Mouse (Mus musculus) heart, embryonic 14.5 days (tissue): ENCODE measurements at regions not wholly inside any gene's neighbourhood (a gene's known extent, or its start where the extent isn't known, plus 50 kb on each side); places are given as distances from the start of the nearest gene placed in this dataset.

Experiments used
- ATAC-seq: fragments of 200-750 bp; cut with Nextera tagmentation; 2 replicates; pipeline ENCODE4 v1.8.0; 2017; ENCODE audit warnings: low read depth, moderate TSS enrichment; ENCODE audit not compliant: insufficient number of reproducible peaks, insufficient read depth, low FRiP score
- H3K27ac ChIP-seq, 2 experiments: fragments of 200-500 bp in 1 of 2; fragments of 300-500 bp in 1 of 2; sonication (generic) in 1 of 2; replicated peaks in 1 of 2; 2 replicates each; pipeline ENCODE4 v1.5.1; 2012 to 2014; ENCODE audit warnings: low read depth in 2 of 2, low read length in 2 of 2, control low read depth in 1 of 2, mild to moderate bottlenecking in 1 of 2, mixed read lengths in 1 of 2; ENCODE audit not compliant: control insufficient read depth in 1 of 2, insufficient read depth in 1 of 2
- H3K27me3 ChIP-seq: fragments of 300-500 bp; sonication (generic); 2 replicates; pipeline ENCODE4 v1.6.1; 2014; ENCODE audit warnings: mild to moderate bottlenecking, low read length, control low read depth; ENCODE audit not compliant: control insufficient read depth, insufficient read depth
- H3K36me3 ChIP-seq: fragments of 300-500 bp; sonication (generic); 2 replicates; pipeline ENCODE4 v1.6.1; 2014; ENCODE audit warnings: mild to moderate bottlenecking, control low read depth, low read length, mixed read lengths; ENCODE audit not compliant: control insufficient read depth, insufficient read depth
- H3K4me1 ChIP-seq, 2 experiments: fragments of 200-500 bp in 1 of 2; fragments of 300-500 bp in 1 of 2; sonication (generic) in 1 of 2; 2 replicates each; pipeline ENCODE4 v1.6.1; 2012 to 2014; ENCODE audit warnings: low read length in 2 of 2, control low read depth in 1 of 2, mixed read lengths in 1 of 2; ENCODE audit not compliant: control insufficient read depth in 2 of 2, insufficient read depth in 2 of 2
- H3K4me2 ChIP-seq: fragments of 300-500 bp; sonication (generic); 2 replicates; pipeline ENCODE4 v1.6.1; 2014; ENCODE audit warnings: mild to moderate bottlenecking, low read length
- H3K4me3 ChIP-seq, 2 experiments: fragments of 200-500 bp in 1 of 2; fragments of 300-500 bp in 1 of 2; sonication (generic) in 1 of 2; 2 replicates each; pipeline ENCODE4 v1.5.1; 2012 to 2014; ENCODE audit warnings: low read length in 2 of 2, mild to moderate bottlenecking in 2 of 2, control low read depth in 1 of 2, low read depth in 1 of 2, moderate library complexity in 1 of 2; ENCODE audit not compliant: control insufficient read depth in 1 of 2, insufficient read depth in 1 of 2
- H3K9ac ChIP-seq: fragments of 300-500 bp; sonication (generic); 2 replicates; pipeline ENCODE4 v1.6.1; 2014; ENCODE audit warnings: mild to moderate bottlenecking, low read length
- H3K9me3 ChIP-seq: fragments of 300-500 bp; sonication (generic); 2 replicates; pipeline ENCODE4 v1.6.1; 2016; ENCODE audit warnings: low read length, control low read depth; ENCODE audit not compliant: control insufficient read depth
- WGBS: fragments of 180-500 bp; shearing (Covaris S2); extraction: QIAGEN DNeasy Blood & Tissue Kit; methylation state at CpG from one replicate; pipeline ENCODE4 v1.1.7; 2014; 5-methylcytosine and 5-hydroxymethylcytosine counted together

DNA sequence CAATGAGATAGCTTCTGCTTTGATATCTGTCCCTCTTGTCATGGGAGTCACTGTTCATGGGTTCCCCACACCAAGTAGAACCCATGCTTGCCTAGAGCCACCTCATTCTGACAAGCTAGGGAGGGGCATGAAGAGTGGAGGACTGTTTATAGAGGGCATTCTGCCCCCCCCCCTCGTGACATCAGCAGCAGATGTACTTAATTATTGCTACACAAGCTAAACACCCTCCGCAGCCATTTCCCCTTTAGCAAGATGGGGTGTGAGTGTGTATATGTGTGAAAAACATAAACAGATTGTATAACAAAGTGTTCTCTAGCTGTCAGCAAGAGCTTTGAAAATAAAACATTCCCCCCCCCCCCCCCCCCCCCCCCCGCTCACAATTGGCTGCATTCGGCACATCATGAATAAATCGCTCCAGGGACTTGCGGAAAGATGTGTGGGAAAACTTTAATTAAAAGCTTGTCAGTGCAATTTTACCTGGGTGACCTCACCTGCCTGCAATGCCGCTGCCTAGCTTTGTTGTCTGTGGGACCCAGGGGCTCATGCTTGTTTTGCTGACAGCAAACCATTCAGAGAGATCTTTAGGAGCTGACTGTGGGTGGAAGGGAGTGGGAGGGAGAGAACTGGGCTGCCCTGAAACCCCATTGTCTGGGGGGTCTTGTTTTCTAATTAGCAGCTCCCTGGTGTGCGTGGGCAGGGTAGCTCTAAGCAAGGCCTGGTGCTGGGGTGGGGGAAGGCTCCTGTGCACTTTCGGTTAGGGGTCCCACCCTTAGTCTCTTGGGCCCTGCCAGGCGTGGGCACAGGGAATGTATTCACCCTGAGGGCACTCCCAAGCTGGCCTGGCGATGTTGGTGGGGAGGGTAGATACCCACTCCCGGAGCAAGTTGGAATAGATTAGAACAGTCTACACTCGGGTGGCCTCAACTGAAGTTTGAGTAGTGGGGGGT lies 63.4 kb downstream of the Irx2 start:
- 75% methylated on average over 12 of the region's 13 CpGs for WGBS
- Histone ChIP-seq H3K4me1 (no peaks in the 10 kb centered on the region; a peak in 1 of 4 replicates), H3K4me2 (no peak overlapping the region), H3K9me3 (no peaks in the 10 kb centered on the region), H3K9ac (no peak overlapping the region), H3K27ac (no peak overlapping the region), H3K27me3 (no peaks in the 10 kb centered on the region), H3K4me3 (no peak overlapping the region), H3K36me3 (no peaks in the 10 kb centered on the region)
- no peak for ATAC-seq

GRCm38 (mm10) chr13:72707469-72707868 lies 78.8 kb downstream of the Irx2 start:
- no peak for ATAC-seq

DNA sequence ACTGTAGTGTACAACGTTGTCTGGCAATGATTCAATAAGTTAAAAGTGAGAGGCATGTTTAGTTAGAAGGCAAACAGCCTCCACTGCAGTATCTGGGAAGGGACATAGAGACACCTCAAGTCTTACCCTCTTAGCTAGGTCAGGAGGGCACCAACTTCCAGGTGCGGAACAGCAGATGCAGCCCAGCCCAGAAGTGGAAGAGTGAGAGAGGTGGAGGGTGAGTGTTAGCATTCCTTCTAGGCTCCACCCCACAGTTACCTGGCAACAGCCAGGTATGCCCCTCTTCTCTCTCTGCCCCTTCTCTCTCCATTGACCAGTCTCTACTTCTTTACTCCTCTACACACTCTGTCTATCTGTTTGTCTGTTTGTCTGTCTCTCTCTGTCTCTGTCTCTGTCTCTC lies 80.1 kb downstream of the Irx2 start:
- H3K9me3 ChIP-seq, result no peaks in the 10 kb centered on the region
- ATAC-seq, result no peak
- peaks cover 3 to 10% of the 10 kb centered on the region in 2 experiments; a peak in 3 of 4 replicates for H3K4me1 ChIP-seq
- no peak overlapping the region for H3K4me2 ChIP-seq
- WGBS, result 79% methylated on average over 2 of the region's 2 CpGs
- H3K27me3 ChIP-seq, result no peaks in the 10 kb centered on the region
- H3K27ac ChIP-seq, result no peak overlapping the region
- no peaks in the 10 kb centered on the region for H3K36me3 ChIP-seq
- H3K9ac ChIP-seq, result no peak overlapping the region
- H3K4me3 ChIP-seq, result no peak overlapping the region

More at GRCm38 (mm10) chr13:72707469-72707868, 78.8 kb downstream of the Irx2 start:
- H3K9ac ChIP-seq, result no peak overlapping the region
- no peaks in the 10 kb centered on the region for H3K27me3 ChIP-seq
- no peaks in the 10 kb centered on the region for H3K36me3 ChIP-seq
- no peak overlapping the region for H3K4me2 ChIP-seq
- H3K4me1 ChIP-seq, result peaks cover 3 to 10% of the 10 kb centered on the region in 2 experiments; a peak in 3 of 4 replicates
- H3K4me3 ChIP-seq, result no peak overlapping the region
- WGBS, result 77% methylated on average over 3 of the region's 3 CpGs
- H3K9me3 ChIP-seq, result no peaks in the 10 kb centered on the region
- H3K27ac ChIP-seq, result no peak overlapping the region

DNA sequence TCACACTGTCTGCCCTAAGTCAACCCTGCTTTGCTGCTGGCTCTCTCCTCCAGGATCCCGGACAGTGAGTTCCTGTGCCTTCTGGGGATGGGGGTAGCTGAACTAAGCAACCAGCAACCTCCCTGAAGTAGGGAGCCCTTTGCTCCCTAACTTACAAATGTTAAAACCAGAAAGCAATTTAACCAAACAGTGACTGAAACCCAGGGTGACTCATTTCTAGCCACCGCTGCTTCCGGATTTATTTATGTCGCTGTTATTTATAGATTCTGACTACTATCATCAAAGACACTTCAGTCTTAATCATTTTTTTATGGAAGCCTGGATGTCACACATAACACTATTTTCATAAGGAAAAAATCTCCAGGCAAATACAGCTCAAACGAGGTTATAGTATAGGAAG lies 81.4 kb downstream of the Irx2 start:
- Histone ChIP-seq H3K9me3 (no peaks in the 10 kb centered on the region), H3K4me1 (peaks cover 3 to 10% of the 10 kb centered on the region in 2 experiments; a peak in 3 of 4 replicates), H3K27ac (no peak overlapping the region), H3K4me3 (no peak overlapping the region), H3K27me3 (no peaks in the 10 kb centered on the region), H3K36me3 (no peaks in the 10 kb centered on the region), H3K4me2 (0 out of 2 replicates have a peak overlapping the region, but pooled peaks have one; percentile 24), H3K9ac (no peak overlapping the region)
- WGBS, result 45% methylated on average over 5 of the region's 5 CpGs
- no peak for ATAC-seq

DNA sequence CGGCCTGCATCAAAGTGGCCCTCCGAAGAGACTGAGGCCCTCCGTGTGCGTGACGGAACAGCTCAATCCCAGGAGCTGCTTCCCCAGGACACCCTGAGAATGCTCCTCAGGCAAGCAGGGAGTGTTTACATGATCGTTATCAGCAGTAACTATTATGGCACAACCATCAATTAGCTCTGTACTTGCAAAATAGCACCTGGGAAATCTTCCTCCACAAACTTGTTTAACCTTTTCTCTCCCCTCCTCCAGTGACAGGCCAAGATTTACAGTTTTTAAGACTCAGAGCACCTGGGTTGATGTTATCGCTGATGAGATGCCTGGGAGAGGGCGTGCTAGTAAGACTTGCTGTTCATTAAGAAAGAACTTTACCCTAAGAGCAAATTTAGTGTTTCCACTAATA lies 82.5 kb downstream of the Irx2 start:
- Histone ChIP-seq H3K9me3 (no peaks in the 10 kb centered on the region), H3K9ac (no peak overlapping the region), H3K4me3 (no peak overlapping the region), H3K36me3 (no peaks in the 10 kb centered on the region), H3K27ac (no peak overlapping the region), H3K27me3 (no peaks in the 10 kb centered on the region), H3K4me2 (no peak overlapping the region), H3K4me1 (peaks cover 3 to 10% of the 10 kb centered on the region in 2 experiments; a peak in 3 of 4 replicates)
- 67% methylated on average over 8 of the region's 8 CpGs for WGBS
- no peak for ATAC-seq

DNA sequence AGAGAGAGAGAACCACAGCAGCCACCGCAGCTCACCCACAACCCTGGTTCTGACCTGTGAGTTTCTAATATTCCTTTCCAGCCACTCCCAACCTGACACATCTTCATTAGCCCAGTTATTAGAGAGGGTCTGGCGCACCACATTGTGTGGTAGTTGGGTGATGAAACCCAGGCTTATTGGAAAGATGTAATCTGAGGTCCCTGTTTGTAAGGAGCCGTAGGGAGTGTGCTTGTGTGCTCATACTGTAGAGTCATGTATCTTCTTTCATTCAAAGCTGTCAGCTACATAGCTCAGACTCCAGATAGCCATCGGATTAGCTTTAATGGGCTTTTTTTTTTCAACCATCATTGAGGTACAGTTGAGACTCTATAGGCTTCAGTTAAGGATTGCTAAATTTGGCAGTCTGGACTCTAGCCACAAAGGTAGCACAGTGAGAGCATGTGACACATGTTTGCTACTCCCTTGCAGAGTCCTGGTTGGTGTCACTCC lies 83.3 kb downstream of the Irx2 start:
- Histone ChIP-seq H3K9ac (no peak overlapping the region), H3K27me3 (no peaks in the 10 kb centered on the region), H3K4me1 (peaks cover 3 to 10% of the 10 kb centered on the region in 2 experiments; a peak in 3 of 4 replicates), H3K4me2 (no peak overlapping the region), H3K4me3 (no peak overlapping the region), H3K9me3 (no peaks in the 10 kb centered on the region), H3K27ac (no peak overlapping the region), H3K36me3 (no peaks in the 10 kb centered on the region)
- ATAC-seq, result no peak
- WGBS, result 65% methylated on average over 4 of the region's 4 CpGs

DNA sequence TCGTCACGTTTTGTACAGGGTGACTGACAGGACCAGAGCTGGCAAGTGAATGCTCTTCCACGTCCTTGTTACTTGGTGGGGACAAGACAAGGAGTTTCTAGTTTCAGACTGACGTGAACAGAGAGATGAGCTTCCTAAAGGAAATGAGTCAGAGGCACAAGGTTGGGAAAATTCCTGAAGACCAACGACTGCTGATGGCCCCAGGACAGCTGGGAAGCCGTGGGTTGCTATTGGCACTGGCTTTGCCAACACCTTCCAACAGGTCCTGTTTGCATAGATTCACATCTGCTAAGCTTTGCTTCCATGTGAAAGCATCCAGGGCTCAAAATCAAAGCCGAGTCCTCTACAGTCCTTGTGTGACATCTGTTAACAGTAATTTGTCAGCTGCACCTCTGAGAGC lies 86.2 kb downstream of the Irx2 start:
- no peak overlapping the region for H3K27ac ChIP-seq
- no peak overlapping the region for H3K4me2 ChIP-seq
- H3K4me3 ChIP-seq, result no peak overlapping the region
- no peaks in the 10 kb centered on the region for H3K9me3 ChIP-seq
- H3K36me3 ChIP-seq, result no peaks in the 10 kb centered on the region
- no peak for ATAC-seq
- H3K9ac ChIP-seq, result no peak overlapping the region
- WGBS, result 40% methylated on average over 7 of the region's 7 CpGs
- H3K27me3 ChIP-seq, result no peaks in the 10 kb centered on the region
- peaks cover 2 to 8% of the 10 kb centered on the region in 2 experiments; a peak in 3 of 4 replicates for H3K4me1 ChIP-seq
